Mouse (Mus musculus): ENCODE data around the gene Zscan26.

DNA sequence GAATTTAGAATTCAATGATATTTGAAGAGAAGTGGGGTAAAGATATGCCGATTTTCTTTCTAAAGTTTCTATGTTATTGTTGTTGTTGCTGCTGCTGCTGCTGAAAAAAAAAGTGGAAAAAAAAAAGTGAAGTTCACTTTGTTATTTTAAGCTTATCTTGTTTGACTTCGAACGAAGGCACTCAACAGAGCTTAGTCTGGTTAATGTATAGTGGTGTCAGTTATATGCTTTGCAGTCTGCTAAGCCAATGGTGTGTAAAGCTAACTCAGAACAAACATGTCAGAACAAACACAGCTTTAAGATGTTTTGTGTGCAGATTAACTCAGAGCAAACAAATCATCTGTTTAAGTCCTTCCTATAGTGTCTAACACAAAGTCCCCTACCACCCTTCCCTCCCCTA is 603 bp upstream of the Zscan26 start:
- TF ChIP-seq CTCF (IDR thresholded peaks at IDR 0.05; ENCODE audit: control insufficient read depth, insufficient read depth, insufficient read length) (no peak), USF1 (IDR thresholded peaks at IDR 0.05; ENCODE audit: low read depth) (no peak), MAX (IDR thresholded peaks at IDR 0.05) (no peak), MYOD1 (IDR thresholded peaks at IDR 0.05; ENCODE audit: control insufficient read depth, insufficient read length, low read depth) (no peak), CEBPB (IDR thresholded peaks at IDR 0.05; ENCODE audit: low read depth) (no peak), MYOG (IDR thresholded peaks at IDR 0.05; ENCODE audit: control insufficient read depth, extremely low read depth, insufficient read length) (no peak)

Data from C2C12 (cell line).